ENCODE assay signal across 12 mouse cellular contexts in the genomic region with DNA sequence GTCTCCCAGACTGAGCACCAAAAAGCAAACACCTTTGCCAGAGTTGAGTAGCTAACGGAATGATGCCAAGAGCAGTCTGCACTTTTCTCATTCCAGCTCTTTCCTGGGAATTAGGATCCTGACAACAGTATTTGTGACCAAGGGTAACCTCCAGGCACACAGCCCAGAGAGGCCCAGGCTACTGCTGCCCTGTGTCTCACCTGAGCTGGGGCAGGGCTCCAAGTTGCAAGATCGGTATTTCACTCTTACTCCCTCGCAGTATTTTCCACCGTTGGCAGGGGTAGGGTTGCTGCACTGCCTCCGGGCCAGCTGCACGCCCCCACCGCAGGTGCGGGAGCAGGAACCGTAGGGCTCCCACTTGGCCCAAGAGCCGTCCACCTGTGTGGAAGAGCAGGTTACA. TPM values are rescaled to one million over a fixed set of nuclear protein-coding genes. Genes with fewer than 3 reads are reported as not detected.
"Had no signal": no experiment of that assay in that cellular context is flagged by ENCODE, and none has a peak within 500 bp of the region (broad histone marks: within the 10 kb centered on the region; RNA-seq: fewer than 3 reads in every experiment).

No protein-coding gene starts in this region.

- H3K4me3 ChIP-seq: left cerebral cortex, adult 2 months; limb, embryonic 10.5 days; liver, embryonic 13.5 days; midbrain, embryonic 15.5 days; neural tube, embryonic 13.5 days had no signal

- H3K27ac ChIP-seq: left cerebral cortex, adult 2 months; limb, embryonic 10.5 days; liver, embryonic 13.5 days; midbrain, embryonic 15.5 days; neural tube, embryonic 13.5 days had no signal

- H3K4me1 ChIP-seq: limb, embryonic 10.5 days; liver, embryonic 13.5 days; midbrain, embryonic 15.5 days; neural tube, embryonic 13.5 days had no signal

- ATAC-seq: intestine, embryonic 16.5 days; liver, postnatal 0 days; midbrain, embryonic 15.5 days had no signal

- H3K4me2 ChIP-seq: liver, embryonic 13.5 days; midbrain, embryonic 15.5 days; neural tube, embryonic 13.5 days had no signal

- H3K9me3 ChIP-seq: limb, embryonic 10.5 days; liver, embryonic 13.5 days; midbrain, embryonic 15.5 days; neural tube, embryonic 13.5 days had no signal

- DNase-seq: kidney, postnatal 14 days; liver, embryonic 13.5 days; liver, postnatal 0 days; retina, postnatal 1 day; thymus, postnatal 4 days had no signal

- H3K27me3 ChIP-seq: liver, embryonic 13.5 days; midbrain, embryonic 15.5 days; neural tube, embryonic 13.5 days had no signal

- H3K36me3 ChIP-seq: liver, embryonic 13.5 days; midbrain, embryonic 15.5 days; neural tube, embryonic 13.5 days had no signal

- H3K9ac ChIP-seq: liver, embryonic 13.5 days; liver, postnatal 0 days; midbrain, embryonic 15.5 days; neural tube, embryonic 13.5 days had no signal

RNA-seq across cellular contexts. Expression of a gene that starts 16.4 kb away (rescaled TPM):
- total RNA-seq: monocyte, adult 5-6 weeks had no signal

RNA-seq across cellular contexts. Expression of a gene that starts 36.5 kb away (rescaled TPM):
- total RNA-seq: megakaryocyte progenitor cell, adult 5-6 weeks; monocyte, adult 5-6 weeks had no signal
